Mouse (Mus musculus) stomach, embryonic 14.5 days (tissue): ENCODE measurements around the gene Tgfbr3. TPM values are rescaled to one million over a fixed set of nuclear protein-coding genes. Genes with fewer than 3 reads are reported as not detected.
"Not testable (repeated sequence)": the region's sequence is repeated elsewhere in the genome, so short reads cannot be mapped to it uniquely, and the experiment has no call there.

ENCODE experiments used
- ATAC-seq: fragments of 200-750 bp; cut with Nextera tagmentation; 2 replicates; pipeline ENCODE4 v1.8.0; 2017; ENCODE audit warnings: low read depth, moderate TSS enrichment; ENCODE audit not compliant: insufficient number of reproducible peaks, insufficient read depth, low FRiP score
- H3K27ac ChIP-seq: fragments of 300-500 bp; sonication (generic); 2 replicates; pipeline ENCODE4 v1.5.1; 2014; ENCODE audit warnings: mild to moderate bottlenecking, low read length, moderate library complexity, mixed read lengths
- H3K27me3 ChIP-seq: fragments of 300-500 bp; sonication (generic); 2 replicates; pipeline ENCODE4 v1.6.1; 2014; ENCODE audit warnings: low read length, control low read depth, mixed read lengths; ENCODE audit not compliant: control insufficient read depth, insufficient read depth
- H3K36me3 ChIP-seq: fragments of 300-500 bp; sonication (generic); 2 replicates; pipeline ENCODE4 v1.6.1; 2014; ENCODE audit warnings: mild to moderate bottlenecking, control low read depth, low read length, moderate library complexity, mixed read lengths; ENCODE audit not compliant: control insufficient read depth, insufficient read depth
- H3K4me1 ChIP-seq: fragments of 300-500 bp; sonication (generic); 2 replicates; pipeline ENCODE4 v1.6.1; 2014; ENCODE audit warnings: low read length, control low read depth, mixed read lengths; ENCODE audit not compliant: control insufficient read depth, insufficient read depth
- H3K4me2 ChIP-seq: fragments of 300-500 bp; sonication (generic); replicated peaks from 2 replicates; pipeline ENCODE4 v1.6.1; 2014; ENCODE audit warnings: low read depth, low read length, control low read depth
- H3K4me3 ChIP-seq: fragments of 300-500 bp; sonication (generic); 2 replicates; pipeline ENCODE4 v1.5.1; 2014; ENCODE audit warnings: low read depth, low read length, control low read depth
- H3K9ac ChIP-seq: fragments of 300-500 bp; sonication (generic); replicated peaks from 2 replicates; pipeline ENCODE4 v1.6.1; 2014; ENCODE audit warnings: low read depth, mild to moderate bottlenecking, control low read depth, low read length, moderate library complexity, mixed read lengths
- H3K9me3 ChIP-seq: fragments of 300-500 bp; sonication (generic); 2 replicates; pipeline ENCODE4 v1.6.1; 2016; ENCODE audit warnings: low read depth, low read length, control low read depth; ENCODE audit not compliant: control insufficient read depth
- WGBS: fragments of 180-500 bp; shearing (Covaris S2); extraction: QIAGEN DNeasy Blood & Tissue Kit; methylation state at CpG from one replicate; pipeline ENCODE4 v1.1.7; 2014; 5-methylcytosine and 5-hydroxymethylcytosine counted together
- polyA plus RNA-seq: library from polyadenylated mRNA; unstranded; fragments of >200 nt; fragmentation: Nextera tagmentation; extraction: Ambion mirVana; gene quantifications from 2 replicates; pipeline ENCODE4 v1.2.1, GENCODE M21; 2014

Gene Tgfbr3
- polyA plus RNA-seq, 1 experiment from 2014 or later: 34.5 TPM

DNA sequence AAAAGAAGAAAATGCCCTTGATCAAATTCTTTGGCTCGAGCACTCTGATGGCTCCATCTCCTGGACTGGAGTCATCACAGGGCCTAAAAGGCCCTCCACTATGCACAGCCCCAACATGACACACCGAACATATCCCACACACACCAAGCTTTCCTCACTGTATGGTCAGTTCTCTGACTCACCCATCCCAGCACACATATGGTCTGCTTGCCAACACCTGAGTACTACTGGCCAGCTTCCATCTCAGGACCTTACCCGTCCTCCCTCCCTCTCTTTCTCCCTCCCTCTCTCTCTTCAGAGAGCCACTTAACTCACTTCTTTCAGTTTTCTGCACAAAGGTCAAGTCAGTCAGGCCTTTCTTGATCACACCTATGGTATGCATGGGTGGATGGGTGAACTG lies 36.0 kb downstream of the Tgfbr3 start:
- peaks cover 24% of the 10 kb centered on the region for H3K4me1 ChIP-seq
- H3K4me2 ChIP-seq: no peak overlapping the region
- 91% methylated on average over 3 of the region's 3 CpGs for WGBS
- H3K9me3 ChIP-seq: peaks cover 3% of the 10 kb centered on the region; the same call in 1 of the 2 replicates
- no peak overlapping the region for H3K4me3 ChIP-seq
- no peak overlapping the region for H3K27ac ChIP-seq
- ATAC-seq: no peak
- no peaks in the 10 kb centered on the region; the same call in 1 of the 2 replicates for H3K36me3 ChIP-seq
- H3K9ac ChIP-seq: no peak overlapping the region
- no peaks in the 10 kb centered on the region for H3K27me3 ChIP-seq

DNA sequence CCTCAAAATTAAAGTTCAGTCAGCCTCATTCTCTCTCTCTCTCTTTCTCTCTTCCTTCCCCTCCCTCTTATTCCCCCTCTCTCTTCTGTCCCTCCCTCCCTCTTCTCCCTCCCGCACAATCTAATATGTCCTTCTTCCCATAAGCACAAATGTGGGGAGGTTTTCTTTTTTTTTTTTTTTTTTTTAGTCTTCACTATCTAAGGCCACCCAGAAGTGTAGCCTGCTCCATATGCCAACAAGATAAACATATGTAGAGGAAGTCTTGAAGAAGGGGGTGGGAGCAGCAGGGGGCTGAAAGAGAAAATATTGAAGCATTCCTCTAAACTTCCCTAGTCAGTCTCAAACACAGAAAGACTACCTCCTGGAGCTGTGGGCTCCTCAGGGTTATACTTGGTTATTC lies 37.0 kb downstream of the Tgfbr3 start:
- Histone ChIP-seq H3K27me3 (no peaks in the 10 kb centered on the region), H3K4me3 (no peak overlapping the region), H3K36me3 (no peaks in the 10 kb centered on the region; the same call in 1 of the 2 replicates), H3K4me2 (no peak overlapping the region), H3K9ac (no peak overlapping the region), H3K4me1 (peaks cover 24% of the 10 kb centered on the region), H3K27ac (peak overlapping the region; percentile 64; the same call in 1 of the 2 replicates), H3K9me3 (peaks cover 3% of the 10 kb centered on the region; the same call in 1 of the 2 replicates)
- WGBS: 25% methylated on average over 1 of the region's 1 CpGs
- ATAC-seq: no peak

DNA sequence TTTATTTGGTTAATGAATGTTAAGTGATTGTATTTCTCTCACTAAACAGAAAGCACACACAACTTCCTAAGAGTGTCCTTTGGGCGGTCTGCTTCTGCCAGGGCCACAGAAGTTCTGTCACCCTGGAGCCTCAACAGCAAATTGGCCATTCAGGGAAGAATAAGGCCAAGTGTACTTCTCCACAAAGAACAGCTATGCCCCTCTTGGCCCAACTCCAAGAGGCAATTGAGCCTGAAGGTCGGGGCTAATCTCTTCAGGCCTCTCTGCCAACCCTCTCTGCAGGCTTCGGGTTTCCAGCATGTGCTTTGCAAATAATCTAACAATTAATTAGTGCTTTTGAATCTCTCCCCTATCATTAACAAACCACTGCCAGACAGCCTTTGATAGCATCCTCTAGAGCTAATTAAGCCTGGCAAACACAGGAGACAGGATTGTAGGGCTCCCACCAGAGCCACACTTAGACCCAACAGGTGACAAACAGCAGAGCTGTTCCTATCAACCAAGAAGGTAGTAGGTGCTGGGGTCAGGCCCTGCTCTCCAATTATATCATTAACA lies 37.6 kb downstream of the Tgfbr3 start:
- H3K27me3 ChIP-seq: no peaks in the 10 kb centered on the region
- 0 out of 2 replicates have a peak, but pooled peaks have one; percentile 46 for ATAC-seq
- WGBS: 14% methylated on average over 3 of the region's 3 CpGs

DNA sequence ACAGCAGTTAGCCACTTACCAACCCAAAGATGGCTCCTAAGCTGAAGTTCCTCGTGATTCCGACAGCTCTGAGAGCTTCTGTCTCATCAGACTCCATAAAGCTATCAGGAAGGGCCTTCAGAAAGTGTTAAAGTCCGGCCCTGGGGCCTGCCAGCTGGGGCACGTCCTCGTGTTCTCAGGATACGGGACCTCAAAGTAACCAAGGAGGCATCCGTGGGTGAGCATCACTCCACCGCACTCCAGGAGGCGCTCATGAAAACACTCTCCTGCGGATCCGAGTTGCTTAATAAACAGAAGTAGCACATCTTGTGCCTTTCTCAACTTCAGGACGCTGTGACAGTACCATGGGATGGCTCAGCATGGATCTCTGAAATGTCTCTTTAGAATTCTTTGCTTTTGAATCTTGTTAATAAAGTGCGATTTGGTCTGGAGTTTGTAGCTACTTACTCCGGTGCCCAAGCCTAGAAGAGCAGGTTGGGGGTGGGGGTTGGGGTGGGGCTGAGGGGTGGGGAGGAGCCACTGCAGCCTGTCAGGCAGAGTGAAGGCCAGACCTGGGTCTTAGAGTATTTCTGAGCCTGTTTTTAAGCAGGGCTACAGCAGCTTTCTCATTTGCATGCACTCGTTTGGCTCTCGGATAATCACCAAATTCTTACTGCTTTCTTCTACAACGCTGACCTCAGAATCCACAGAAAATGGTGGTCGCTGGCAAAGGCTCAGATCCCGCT lies 38.7 kb downstream of the Tgfbr3 start:
- no peak overlapping the region for H3K4me2 ChIP-seq
- no peak overlapping the region for H3K27ac ChIP-seq
- 35% methylated on average over 19 of the region's 19 CpGs for WGBS
- H3K36me3 ChIP-seq: no peaks in the 10 kb centered on the region; the same call in 1 of the 2 replicates
- no peak for ATAC-seq
- H3K9ac ChIP-seq: no peak overlapping the region
- H3K4me1 ChIP-seq: peaks cover 24% of the 10 kb centered on the region
- H3K4me3 ChIP-seq: no peak overlapping the region
- peaks cover 3% of the 10 kb centered on the region; the same call in 1 of the 2 replicates for H3K9me3 ChIP-seq
- H3K27me3 ChIP-seq: no peaks in the 10 kb centered on the region

More for the DNA sequence above, 37.6 kb downstream of the Tgfbr3 start:
- H3K4me1 ChIP-seq: peaks cover 24% of the 10 kb centered on the region
- peaks cover 3% of the 10 kb centered on the region; the same call in 1 of the 2 replicates for H3K9me3 ChIP-seq
- H3K36me3 ChIP-seq: no peaks in the 10 kb centered on the region; the same call in 1 of the 2 replicates
- H3K4me3 ChIP-seq: no peak overlapping the region
- peak overlapping the region; percentile 64; the same call in 1 of the 2 replicates for H3K27ac ChIP-seq
- no peak overlapping the region for H3K9ac ChIP-seq
- no peak overlapping the region for H3K4me2 ChIP-seq

DNA sequence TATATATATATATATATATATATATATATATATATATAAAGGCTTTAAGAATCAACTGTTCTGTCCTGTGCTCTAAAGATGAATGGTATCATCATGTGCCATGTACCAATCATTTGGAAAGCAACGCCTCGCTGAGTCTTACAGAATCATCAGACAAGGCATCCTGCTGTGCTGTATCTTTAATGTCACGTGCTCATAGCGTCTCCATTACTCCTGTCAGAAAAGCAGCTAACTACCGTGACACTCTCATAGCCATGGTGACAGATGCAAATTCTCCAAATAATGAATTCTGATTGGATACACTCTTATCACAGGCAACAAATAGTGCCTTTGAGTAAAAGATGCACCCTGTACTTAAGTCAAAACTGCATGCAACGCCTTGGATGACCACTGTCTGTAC lies 40.7 kb downstream of the Tgfbr3 start:
- Histone ChIP-seq H3K9ac (no peak overlapping the region), H3K27me3 (no peaks in the 10 kb centered on the region), H3K27ac (no peak overlapping the region), H3K4me3 (no peak overlapping the region), H3K4me1 (peaks cover 24% of the 10 kb centered on the region), H3K36me3 (no peaks in the 10 kb centered on the region; the same call in 1 of the 2 replicates), H3K9me3 (no peaks in the 10 kb centered on the region), H3K4me2 (no peak overlapping the region)
- WGBS: 92% methylated on average over 6 of the region's 6 CpGs
- ATAC-seq: no peak

DNA sequence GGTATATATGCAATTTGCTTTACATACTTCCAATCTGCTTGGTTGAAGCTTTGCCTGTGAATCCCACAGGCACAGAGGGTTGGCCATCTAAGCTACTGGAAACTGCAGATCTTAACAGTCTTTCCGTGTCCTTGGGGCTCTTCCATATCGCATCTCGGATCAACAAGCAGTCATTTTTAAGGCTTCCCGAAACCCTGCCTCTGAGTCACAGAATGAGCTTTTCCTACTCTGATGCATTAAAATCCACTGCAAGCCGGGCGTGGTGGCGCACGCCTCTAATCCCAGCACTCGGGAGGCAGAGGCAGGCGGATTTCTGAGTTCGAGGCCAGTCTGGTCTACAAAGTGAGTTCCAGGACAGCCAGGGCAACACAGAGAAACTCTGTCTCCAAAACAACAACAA lies 41.1 kb downstream of the Tgfbr3 start:
- not testable (repeated sequence) for H3K4me3 ChIP-seq, H3K9ac ChIP-seq, H3K4me2 ChIP-seq, H3K9me3 ChIP-seq, ATAC-seq, H3K36me3 ChIP-seq, H3K27ac ChIP-seq, H3K27me3 ChIP-seq
- WGBS: 89% methylated on average over 11 of the region's 11 CpGs
- peaks cover 24% of the 10 kb centered on the region for H3K4me1 ChIP-seq

DNA sequence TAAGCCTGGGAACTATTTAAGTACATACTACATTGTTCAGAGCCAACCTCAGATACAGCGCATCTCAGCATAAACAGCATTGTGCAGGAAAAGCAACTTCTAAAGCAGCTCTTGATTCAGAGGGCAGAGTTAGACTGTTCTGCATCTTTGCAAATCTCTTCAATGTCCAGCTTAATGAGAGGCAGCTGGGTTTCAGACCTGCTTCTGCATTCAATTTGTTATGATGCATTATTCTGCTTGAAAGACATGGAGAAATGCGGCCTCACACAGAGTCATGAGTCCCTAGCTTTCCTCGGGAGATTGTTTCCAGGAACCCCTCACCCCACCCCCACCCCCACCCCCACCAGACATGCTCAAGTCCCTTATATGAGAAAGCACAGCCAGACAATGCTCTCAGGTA lies 41.6 kb downstream of the Tgfbr3 start:
- Histone ChIP-seq H3K9me3 (no peaks in the 10 kb centered on the region), H3K27me3 (no peaks in the 10 kb centered on the region), H3K27ac (no peak overlapping the region), H3K36me3 (no peaks in the 10 kb centered on the region; the same call in 1 of the 2 replicates), H3K9ac (no peak overlapping the region), H3K4me1 (peaks cover 20% of the 10 kb centered on the region), H3K4me3 (no peak overlapping the region), H3K4me2 (no peak overlapping the region)
- WGBS: 68% methylated on average over 3 of the region's 3 CpGs
- ATAC-seq: no peak

DNA sequence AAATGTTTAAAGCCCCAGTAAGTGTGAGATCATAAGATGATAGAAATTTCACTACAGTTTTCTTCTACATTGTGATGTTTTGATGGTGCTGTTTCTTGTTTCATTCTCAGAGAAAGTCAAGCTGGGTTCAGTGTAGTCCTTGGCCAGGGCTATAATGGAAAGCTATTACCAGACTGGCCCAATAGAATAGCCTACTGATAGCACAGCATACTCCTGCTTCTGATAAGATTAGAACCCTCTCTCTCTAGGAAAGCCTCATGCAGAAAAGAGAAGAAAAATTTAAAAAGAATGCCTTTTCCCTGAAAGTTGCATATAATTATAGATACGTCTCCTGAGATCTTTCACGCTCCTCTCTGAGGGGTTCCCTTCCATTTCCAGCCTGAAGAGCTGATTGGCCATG lies 46.0 kb downstream of the Tgfbr3 start:
- 86% methylated on average over 2 of the region's 2 CpGs for WGBS
- H3K4me2 ChIP-seq: no peak overlapping the region
- H3K4me1 ChIP-seq: peaks cover 8% of the 10 kb centered on the region; the same call in 1 of the 2 replicates
- ATAC-seq: no peak
- no peak overlapping the region for H3K27ac ChIP-seq
- H3K27me3 ChIP-seq: no peaks in the 10 kb centered on the region
- no peak overlapping the region for H3K4me3 ChIP-seq
- H3K9ac ChIP-seq: no peak overlapping the region
- no peaks in the 10 kb centered on the region for H3K36me3 ChIP-seq
- no peaks in the 10 kb centered on the region for H3K9me3 ChIP-seq
